Mouse (Mus musculus) embryonic facial prominence, embryonic 14.5 days (tissue): ENCODE data around the gene Wscd2. TPM values are rescaled to one million over a fixed set of nuclear protein-coding genes. Genes with fewer than 3 reads are reported as not detected.

Experiments used
- ATAC-seq: fragments of 200-750 bp; cut with Nextera tagmentation; 2 replicates; pipeline ENCODE4 v1.8.0; 2017; ENCODE audit warnings: low read depth, moderate number of reproducible peaks, moderate TSS enrichment
- DNase-seq: peaks from one replicate; pipeline ENCODE4 v3.0.0-alpha.2; 2015; ENCODE audit warnings: low spot score
- H3K27ac ChIP-seq: fragments of 300-500 bp; sonication (generic); replicated peaks from 2 replicates; pipeline ENCODE4 v1.5.1; 2014; ENCODE audit warnings: low read depth, mild to moderate bottlenecking, low read length, moderate library complexity
- H3K27me3 ChIP-seq: fragments of 300-500 bp; sonication (generic); replicated peaks from 2 replicates; pipeline ENCODE4 v1.6.1; 2014; ENCODE audit warnings: low read length; ENCODE audit not compliant: control insufficient read depth, insufficient read depth
- H3K36me3 ChIP-seq: fragments of 300-500 bp; sonication (generic); 2 replicates; pipeline ENCODE4 v1.6.1; 2014; ENCODE audit warnings: low read length, mixed read lengths; ENCODE audit not compliant: control insufficient read depth, insufficient read depth
- H3K4me1 ChIP-seq: fragments of 300-500 bp; sonication (generic); 2 replicates; pipeline ENCODE4 v1.6.1; 2014; ENCODE audit warnings: antibody characterized with exemption, low read length; ENCODE audit not compliant: control insufficient read depth, insufficient read depth
- H3K4me2 ChIP-seq: fragments of 300-500 bp; sonication (generic); 2 replicates; pipeline ENCODE4 v1.6.1; 2014; ENCODE audit warnings: low read depth, mild to moderate bottlenecking, low read length, moderate library complexity, mixed read lengths
- H3K4me3 ChIP-seq: fragments of 300-500 bp; sonication (generic); 2 replicates; pipeline ENCODE4 v1.5.1; 2014; ENCODE audit warnings: low read depth, mild to moderate bottlenecking, low read length
- H3K9ac ChIP-seq: fragments of 300-500 bp; sonication (generic); 2 replicates; pipeline ENCODE4 v1.6.1; 2014; ENCODE audit warnings: low read depth, mild to moderate bottlenecking, low read length, moderate library complexity, mixed read lengths
- H3K9me3 ChIP-seq: fragments of 300-500 bp; sonication (generic); 2 replicates; pipeline ENCODE4 v1.6.1; 2016; ENCODE audit warnings: low read length; ENCODE audit not compliant: control insufficient read depth
- WGBS: fragments of 180-500 bp; shearing (Covaris S2); extraction: QIAGEN DNeasy Blood & Tissue Kit; methylation state at CpG from one replicate; pipeline ENCODE4 v1.1.7; 2014; 5-methylcytosine and 5-hydroxymethylcytosine counted together
- polyA plus RNA-seq: library from polyadenylated mRNA; unstranded; fragments of >200 nt; fragmentation: Nextera tagmentation; extraction: Ambion mirVana; gene quantifications from 2 replicates; pipeline ENCODE4 v1.2.1, GENCODE M21; 2014

Wscd2 gene
- polyA plus RNA-seq, 1 experiment from 2014 or later = 6.4 TPM

DNA sequence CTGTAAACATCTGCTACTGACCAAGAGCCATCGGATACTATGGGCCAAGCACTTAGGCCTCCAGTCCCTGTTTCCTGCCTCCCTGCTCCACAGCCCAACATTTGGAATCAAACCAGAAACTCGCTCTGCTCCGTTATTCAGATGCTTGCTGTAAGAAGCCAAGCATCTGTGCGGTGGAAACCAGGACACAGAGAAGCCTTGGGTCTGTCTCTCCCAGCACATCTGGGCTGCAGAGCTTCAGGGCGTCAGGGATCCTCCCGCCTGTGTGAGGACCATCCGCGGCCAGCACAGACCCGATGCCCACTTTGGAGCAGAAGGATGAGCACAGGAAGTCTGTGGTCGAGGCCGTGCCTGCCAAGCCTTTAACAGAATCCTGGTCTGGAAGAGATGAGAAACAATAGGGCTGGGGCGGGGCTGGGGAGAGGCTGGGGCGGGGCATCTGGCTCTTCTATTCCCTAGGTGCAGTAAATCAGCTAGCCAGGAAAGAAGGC lies 117.9 kb downstream of the Wscd2 start:
- DNase-seq (peak; percentile 80), ATAC-seq (peak; percentile 54)
- no peaks in the 10 kb centered on the region for H3K9me3 ChIP-seq
- H3K36me3 ChIP-seq = no peaks in the 10 kb centered on the region
- 18% methylated on average over 13 of the region's 13 CpGs for WGBS
- no peak overlapping the region for H3K9ac ChIP-seq
- H3K4me1 ChIP-seq = peaks cover 13% of the 10 kb centered on the region; the same call in 1 of the 2 replicates
- no peaks in the 10 kb centered on the region for H3K27me3 ChIP-seq
- peak overlapping the region; percentile 55 for H3K27ac ChIP-seq
- no peak overlapping the region for H3K4me3 ChIP-seq
- peak overlapping the region; percentile 14; the same call in 1 of the 2 replicates for H3K4me2 ChIP-seq

- Histone ChIP-seq H3K4me2 (no peak overlapping the region), H3K27ac (peak overlapping the region; percentile 55; the same call in 1 of the 2 replicates), H3K9me3 (no peaks in the 10 kb centered on the region), H3K27me3 (no peaks in the 10 kb centered on the region), H3K4me3 (no peak overlapping the region), H3K36me3 (no peaks in the 10 kb centered on the region), H3K9ac (no peak overlapping the region), H3K4me1 (peaks cover 13% of the 10 kb centered on the region; the same call in 1 of the 2 replicates)
- 79% methylated on average over 8 of the region's 8 CpGs for WGBS
- DNase-seq (no peak), ATAC-seq (no peak)
Observed at GRCm38 (mm10) chr5:113608511-113608910, 118.4 kb downstream of the Wscd2 start.

DNA sequence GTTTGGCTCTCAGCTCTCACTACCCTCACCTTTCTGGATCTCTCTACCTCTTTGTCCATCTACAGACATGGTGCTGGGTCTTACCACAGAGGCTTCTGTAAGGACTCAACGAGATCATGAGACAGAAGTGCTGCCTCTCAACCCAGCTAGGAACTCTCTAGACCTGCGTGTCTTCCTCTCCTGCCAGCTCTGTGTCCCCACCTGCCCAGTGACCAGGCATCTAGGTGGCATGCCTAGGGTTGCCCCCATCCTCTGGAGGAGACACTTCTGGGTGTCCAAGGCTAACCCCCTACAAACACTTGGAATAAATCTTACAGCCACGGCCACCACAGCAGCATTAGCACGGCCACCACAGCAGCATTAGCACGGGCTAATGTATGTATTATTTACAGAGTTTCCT lies 119.8 kb downstream of the Wscd2 start:
- 0 out of 2 replicates have a peak, but pooled peaks cover 8% of the 10 kb centered on the region for H3K36me3 ChIP-seq
- H3K4me3 ChIP-seq = no peak overlapping the region
- peaks cover 13% of the 10 kb centered on the region; the same call in 1 of the 2 replicates for H3K4me1 ChIP-seq
- no peaks in the 10 kb centered on the region for H3K9me3 ChIP-seq
- no peak for DNase-seq
- no peak for ATAC-seq
- H3K4me2 ChIP-seq = no peak overlapping the region
- H3K27ac ChIP-seq = no peak overlapping the region
- no peaks in the 10 kb centered on the region for H3K27me3 ChIP-seq
- WGBS = 70% methylated on average over 5 of the region's 5 CpGs
- no peak overlapping the region for H3K9ac ChIP-seq

DNA sequence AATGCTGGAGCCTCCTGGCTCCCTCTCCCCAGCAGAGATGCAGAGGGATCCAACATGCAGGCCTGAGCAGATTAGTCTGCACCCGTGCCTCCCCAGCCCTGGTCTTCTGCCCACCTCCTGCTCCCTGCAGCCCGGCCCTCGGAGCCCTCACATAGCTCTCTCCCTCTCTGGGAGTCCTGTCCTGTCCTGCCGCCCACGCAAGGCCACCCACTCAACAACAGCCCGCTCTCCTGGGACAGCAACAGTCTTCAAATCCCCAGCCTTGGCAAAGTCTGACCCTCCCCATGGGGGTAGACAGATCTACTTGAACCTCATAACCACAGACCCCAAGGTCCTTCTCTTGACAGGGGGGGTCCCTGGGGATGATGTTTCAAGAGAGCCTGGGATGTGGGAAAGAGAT lies 120.4 kb downstream of the Wscd2 start:
- Histone ChIP-seq H3K9ac (no peak overlapping the region), H3K36me3 (peaks cover 9% of the 10 kb centered on the region; the same call in 1 of the 2 replicates), H3K9me3 (no peaks in the 10 kb centered on the region), H3K27ac (no peak overlapping the region), H3K4me1 (peaks cover 13% of the 10 kb centered on the region; the same call in 1 of the 2 replicates), H3K4me3 (no peak overlapping the region), H3K4me2 (no peak overlapping the region), H3K27me3 (no peaks in the 10 kb centered on the region)
- DNase-seq (no peak), ATAC-seq (no peak)
- WGBS = 61% methylated on average over 6 of the region's 6 CpGs

DNA sequence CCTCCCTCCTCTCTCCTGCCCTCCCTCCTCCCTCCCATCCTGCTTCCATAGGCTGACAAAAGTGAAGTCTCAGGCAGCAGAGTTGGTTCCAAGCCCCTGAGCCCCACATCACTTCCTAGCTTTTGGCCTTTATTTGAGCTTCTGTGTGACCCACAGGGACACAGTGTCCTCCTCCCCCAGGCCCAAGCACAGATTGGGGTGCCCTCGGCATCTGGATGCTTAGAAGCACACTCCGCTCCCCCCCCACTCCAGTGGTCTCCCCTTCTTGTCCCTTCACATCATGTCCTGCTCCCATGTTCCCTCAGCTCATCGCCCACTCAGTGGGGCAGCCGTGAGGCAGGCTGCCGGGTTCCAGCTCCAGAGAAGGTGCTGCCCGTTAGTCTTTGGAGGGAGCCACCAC lies 121.0 kb downstream of the Wscd2 start:
- Histone ChIP-seq H3K27ac (no peak overlapping the region), H3K9me3 (no peaks in the 10 kb centered on the region), H3K4me3 (no peak overlapping the region), H3K4me1 (peaks cover 13% of the 10 kb centered on the region; the same call in 1 of the 2 replicates), H3K4me2 (no peak overlapping the region), H3K27me3 (no peaks in the 10 kb centered on the region), H3K9ac (no peak overlapping the region), H3K36me3 (peaks cover 13% of the 10 kb centered on the region; the same call in 1 of the 2 replicates)
- WGBS = 70% methylated on average over 6 of the region's 6 CpGs
- DNase-seq (no peak), ATAC-seq (no peak)

DNA sequence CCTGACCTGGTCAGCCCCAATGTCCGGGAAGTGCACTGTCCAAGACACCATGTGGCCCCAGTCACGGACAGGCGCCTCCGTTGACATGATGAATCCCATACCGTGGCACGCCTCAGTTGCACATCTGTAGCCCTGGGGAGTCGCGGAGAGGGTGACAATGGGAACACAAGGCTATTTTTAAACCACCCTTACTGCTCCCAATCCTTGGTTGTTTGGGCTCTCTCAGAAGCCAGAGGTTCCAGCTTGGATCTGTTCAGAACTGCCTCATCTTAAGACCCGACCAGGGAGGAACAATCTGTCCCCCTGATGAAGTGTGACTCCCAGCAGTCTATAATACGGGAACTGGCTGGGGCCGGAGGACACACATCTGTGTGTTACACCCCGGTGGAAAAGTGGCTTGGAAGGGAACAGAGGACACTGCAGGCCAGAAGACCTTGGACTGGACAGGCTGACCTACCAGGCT lies 121.7 kb downstream of the Wscd2 start:
- no peak overlapping the region for H3K4me2 ChIP-seq
- H3K4me1 ChIP-seq = peaks cover 13% of the 10 kb centered on the region; the same call in 1 of the 2 replicates
- DNase-seq (no peak), ATAC-seq (no peak)
- no peak overlapping the region for H3K4me3 ChIP-seq
- H3K27ac ChIP-seq = no peak overlapping the region
- WGBS = 88% methylated on average over 11 of the region's 12 CpGs
- no peaks in the 10 kb centered on the region for H3K9me3 ChIP-seq
- H3K27me3 ChIP-seq = no peaks in the 10 kb centered on the region
- peaks cover 13% of the 10 kb centered on the region; the same call in 1 of the 2 replicates for H3K36me3 ChIP-seq
- no peak overlapping the region for H3K9ac ChIP-seq

DNA sequence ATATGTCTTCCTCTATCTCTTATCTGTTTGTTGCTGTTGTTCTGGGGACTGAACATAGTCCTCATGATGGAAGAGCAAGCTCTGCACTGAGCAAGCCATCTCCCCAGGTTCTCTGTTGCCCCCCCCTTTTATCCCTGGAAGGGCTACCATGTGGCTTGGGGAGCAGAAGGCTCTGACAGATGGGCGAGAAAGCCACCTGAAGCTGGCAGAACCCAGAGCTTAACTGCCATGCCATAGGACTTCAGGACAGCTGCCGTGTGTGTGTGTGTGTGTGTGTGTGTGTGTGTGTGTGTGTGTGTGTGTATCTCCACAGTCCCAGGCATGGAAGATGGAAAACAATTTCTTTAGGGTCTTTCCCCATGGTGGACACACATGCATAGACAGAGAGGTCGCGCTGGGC lies 128.6 kb downstream of the Wscd2 start:
- no peak for DNase-seq
- Histone ChIP-seq H3K4me1 (no peaks in the 10 kb centered on the region), H3K9ac (no peak overlapping the region), H3K27ac (no peak overlapping the region), H3K4me3 (no peak overlapping the region), H3K4me2 (no peak overlapping the region), H3K27me3 (no peaks in the 10 kb centered on the region), H3K9me3 (no peaks in the 10 kb centered on the region), H3K36me3 (peaks cover 13% of the 10 kb centered on the region; the same call in 1 of the 2 replicates)
- no peak for ATAC-seq
- 94% methylated on average over 4 of the region's 4 CpGs for WGBS

- H3K9me3 ChIP-seq = no peaks in the 10 kb centered on the region
- no peak for DNase-seq
- WGBS = 100% methylated on average over 1 of the region's 1 CpGs
- no peaks in the 10 kb centered on the region for H3K27me3 ChIP-seq
- no peak overlapping the region for H3K4me3 ChIP-seq
- ATAC-seq = no peak
- H3K4me2 ChIP-seq = no peak overlapping the region
- H3K27ac ChIP-seq = no peak overlapping the region
- H3K9ac ChIP-seq = no peak overlapping the region
- H3K4me1 ChIP-seq = no peaks in the 10 kb centered on the region
- peaks cover 9% of the 10 kb centered on the region; the same call in 1 of the 2 replicates for H3K36me3 ChIP-seq
Observed at GRCm38 (mm10) chr5:113619151-113619550, 129.0 kb downstream of the Wscd2 start.

DNA sequence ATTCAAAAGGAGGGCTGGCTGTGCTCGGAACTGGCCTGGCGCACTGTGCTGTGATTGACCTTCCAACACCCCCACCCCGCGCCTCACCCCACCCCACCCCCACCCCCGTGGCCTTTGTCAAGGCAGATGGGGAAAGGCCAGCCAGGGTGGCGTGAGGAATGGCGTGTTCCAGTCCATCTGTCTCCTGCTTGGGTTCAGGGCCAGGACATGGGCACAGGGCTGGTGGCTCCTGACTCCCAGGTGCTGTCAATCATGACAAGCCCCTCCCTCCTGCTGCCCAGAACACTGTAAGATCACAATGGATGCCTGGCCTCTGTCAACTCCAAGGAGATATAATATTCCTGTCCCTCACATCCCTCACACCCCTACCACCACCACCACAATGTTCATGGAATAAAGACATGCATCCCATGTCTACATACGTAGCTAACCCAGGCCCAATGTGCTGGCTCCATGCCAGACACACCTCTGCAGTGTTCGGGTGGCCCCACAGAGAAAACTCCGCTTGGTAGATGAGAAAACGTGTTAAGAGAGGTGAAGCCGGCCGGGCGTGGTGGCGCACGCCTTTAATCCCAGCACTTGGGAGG lies 130.1 kb downstream of the Wscd2 start:
- Histone ChIP-seq H3K9me3 (no peaks in the 10 kb centered on the region), H3K36me3 (peaks cover 5% of the 10 kb centered on the region; the same call in 1 of the 2 replicates), H3K4me1 (no peaks in the 10 kb centered on the region), H3K4me2 (no peak overlapping the region), H3K9ac (no peak overlapping the region), H3K27me3 (no peaks in the 10 kb centered on the region), H3K27ac (no peak overlapping the region), H3K4me3 (no peak overlapping the region)
- no peak for DNase-seq
- WGBS = 78% methylated on average over 13 of the region's 16 CpGs
- no peak for ATAC-seq
